11 mouse cellular contexts compared by ENCODE assay signal in the genomic region with DNA sequence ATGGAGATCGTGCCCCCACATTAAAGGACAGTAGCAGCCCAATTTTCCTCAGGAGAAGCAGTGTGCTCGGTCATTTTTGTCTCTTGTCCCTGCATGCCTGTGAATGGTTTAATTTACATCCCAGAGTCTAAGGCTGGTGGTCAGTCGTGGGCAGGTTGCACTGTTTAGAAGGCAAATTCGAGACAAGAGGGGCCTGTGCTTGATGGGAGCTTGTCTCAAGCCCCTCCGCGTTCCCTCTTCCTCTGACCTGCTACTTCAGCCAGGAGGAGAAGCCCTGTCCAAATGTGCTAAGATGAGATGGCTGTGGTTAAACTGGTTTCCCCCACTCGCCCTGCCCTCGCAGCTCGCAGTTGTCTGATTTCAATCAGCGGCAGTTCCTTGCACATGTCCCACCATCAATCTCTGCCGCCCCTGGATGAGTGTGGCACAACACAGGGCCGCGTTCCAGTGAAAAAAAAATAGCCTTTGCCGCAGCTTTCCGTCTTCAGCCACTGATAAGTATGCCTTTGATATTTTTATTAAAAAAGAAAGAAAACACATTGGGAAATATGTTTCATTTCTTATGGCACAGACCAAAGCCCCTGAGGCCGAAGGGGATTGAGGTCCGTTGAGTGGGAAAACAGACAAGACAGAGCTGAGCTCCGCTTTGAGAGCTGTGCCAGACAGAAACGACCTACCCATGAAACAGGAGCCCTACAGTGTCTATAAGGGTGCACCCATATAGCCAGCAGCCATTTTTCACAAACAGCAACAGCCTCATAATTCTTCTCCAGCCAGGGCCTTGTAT.
DNase-seq lines count a peak whose midpoint lies in the region; ATAC-seq and TF ChIP-seq lines count a peak whose summit lies in the region.
"Had no signal": no experiment of that assay in that cellular context is flagged by ENCODE, and none has a peak within 500 bp of the region (broad histone marks: within the 10 kb centered on the region; RNA-seq: fewer than 3 reads in every experiment).

No protein-coding gene starts in this region.

- H3K4me1 ChIP-seq in liver, postnatal 0 days (ENCODE audit: insufficient read depth): no peaks in the 10 kb centered on the region
- H3K4me1 ChIP-seq: stomach, embryonic 15.5 days had no signal

- no peak for TF ChIP-seq EP300 in liver, postnatal 0 days (IDR thresholded peaks at IDR 0.05; ENCODE audit: low read depth)

- ATAC-seq in liver, postnatal 0 days: no peak
- ATAC-seq: Patski had no signal

- no peaks in the 10 kb centered on the region for H3K36me3 ChIP-seq in liver, postnatal 0 days (replicated peaks; ENCODE audit: insufficient read depth, low read length)
- H3K36me3 ChIP-seq: stomach, embryonic 15.5 days had no signal

- 69% methylated on average over 19 of the region's 19 CpGs for WGBS in liver, postnatal 0 days (ENCODE audit: insufficient replicate concordance)

- no peaks in the 10 kb centered on the region for H3K27me3 ChIP-seq in liver, postnatal 0 days (ENCODE audit: insufficient read depth, low read length)
- H3K27me3 ChIP-seq: Patski; stomach, embryonic 15.5 days had no signal

- H3K27ac ChIP-seq in liver, postnatal 0 days (ENCODE audit: low read depth): no peak overlapping the region
- H3K27ac ChIP-seq: heart, adult 2 months; stomach, embryonic 15.5 days had no signal

- H3K4me2 ChIP-seq in liver, postnatal 0 days (ENCODE audit: low read depth, low read length): no peak overlapping the region
- H3K4me2 ChIP-seq: stomach, embryonic 15.5 days had no signal

- H3K9ac ChIP-seq in liver, postnatal 0 days (replicated peaks): no peak overlapping the region
- H3K9ac ChIP-seq: stomach, embryonic 15.5 days had no signal

- DNase-seq in embryo, embryonic 10 days (ENCODE audit: low spot score): peak; percentile 51
- peak; percentile 24 for DNase-seq in embryo, embryonic 11.5 days (ENCODE audit: low read depth, low spot score)
- DNase-seq in gastrocnemius, adult 8-10 months (ENCODE audit: low spot score in 2 of 2): peak; percentile 11 to 33
- DNase-seq in mesoderm, embryonic 11.5 days (ENCODE audit: low read depth, low spot score): peak; percentile 53
- no peak for DNase-seq in ovary, adult 18-20 months (ENCODE audit: low spot score)
- DNase-seq in left cerebral cortex, postnatal 25 days (ENCODE audit: low spot score in 2 of 2): no peak
- DNase-seq in liver, postnatal 0 days: no peak
- DNase-seq: cerebellum, adult 11 months; heart, adult 2 months had no signal

- no peak for TF ChIP-seq CTCF in liver, postnatal 0 days (IDR thresholded peaks at IDR 0.05; ENCODE audit: low read depth)

- intact Hi-C loops in left cerebral cortex, postnatal 25 days (cut with DNase I): no loop called here

- H3K9me3 ChIP-seq in liver, postnatal 0 days (ENCODE audit: low read length): no peaks in the 10 kb centered on the region
- H3K9me3 ChIP-seq: stomach, embryonic 15.5 days had no signal

- no peak overlapping the region for H3K4me3 ChIP-seq in liver, postnatal 0 days (ENCODE audit: low read depth, low read length)
- H3K4me3 ChIP-seq: heart, adult 2 months; stomach, embryonic 15.5 days had no signal

Comparison
In these comparisons a context has a peak if more than half of its experiments do, and no peak if none do; other contexts are left out.
1. DNase-seq: peak in embryo, embryonic 10 days (single experiment), embryo, embryonic 11.5 days (single experiment), gastrocnemius, adult 8-10 months (2 of 2) and mesoderm, embryonic 11.5 days (single experiment); none in ovary, adult 18-20 months (single experiment), left cerebral cortex, postnatal 25 days (0 of 2) and liver, postnatal 0 days (single experiment).